Mouse (Mus musculus): ENCODE data around the gene Snph. TPM values are rescaled to one million over a fixed set of nuclear protein-coding genes. Genes with fewer than 3 reads are reported as not detected.
"Not testable (repeated sequence)": the region's sequence is repeated elsewhere in the genome, so short reads cannot be mapped to it uniquely, and the experiment has no call there.

The Snph gene
- polyA plus RNA-seq, 1 experiment from 2014 or later: 1.00 TPM

DNA sequence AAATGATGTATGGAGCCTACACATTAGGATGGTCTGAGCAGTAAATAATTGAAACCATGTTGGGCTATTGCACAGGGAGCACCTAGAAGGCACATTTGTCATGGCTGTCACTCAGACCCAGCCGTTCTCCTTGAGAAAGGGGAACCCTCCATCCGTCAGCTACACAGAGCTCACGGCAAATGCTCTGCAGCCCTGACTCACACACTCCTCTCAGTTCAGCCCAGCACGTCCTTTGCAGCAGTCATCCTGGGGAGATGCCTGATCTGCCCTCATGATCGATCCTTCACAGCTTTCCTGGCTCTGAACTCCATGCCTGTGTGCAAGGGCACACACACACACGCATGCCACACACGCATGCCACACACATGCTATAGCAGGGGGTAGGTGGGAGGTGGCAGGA, 3.1 kb downstream of the Snph start:
- no peak overlapping the region for H3K27ac ChIP-seq (replicated peaks)
- H3K36me3 ChIP-seq (replicated peaks): no peaks in the 10 kb centered on the region
- no peak for DNase-seq (ENCODE audit: low spot score)
- no peaks in the 10 kb centered on the region for H3K9me3 ChIP-seq
- H3K27me3 ChIP-seq (replicated peaks; ENCODE audit: low read depth, poor library complexity, severe bottlenecking): peaks cover 55% of the 10 kb centered on the region
- H3K4me3 ChIP-seq: no peak overlapping the region
- peaks cover 15% of the 10 kb centered on the region for H3K4me1 ChIP-seq
- WGBS: 69% methylated on average over 7 of the region's 7 CpGs

DNA sequence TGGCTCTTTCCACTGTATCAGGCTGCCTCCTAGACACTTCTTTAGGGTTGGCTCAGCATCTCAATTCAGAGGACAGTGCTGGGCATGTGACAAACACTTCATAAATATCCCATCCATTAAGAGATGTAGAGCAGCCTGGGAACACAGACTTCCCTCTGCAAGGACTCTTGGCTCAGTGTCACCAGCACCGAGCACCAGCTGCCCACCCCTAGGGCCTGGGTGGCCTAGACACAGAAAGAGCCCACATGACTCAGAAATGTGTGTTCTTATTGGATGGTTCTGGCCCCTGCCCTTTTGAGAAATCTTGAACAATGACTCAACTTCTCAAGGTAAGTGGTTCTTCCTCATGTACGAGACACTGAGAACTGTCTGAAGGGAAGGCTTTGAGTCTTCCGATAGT, 4.4 kb downstream of the Snph start:
- H3K36me3 ChIP-seq (replicated peaks): no peaks in the 10 kb centered on the region
- H3K4me1 ChIP-seq: peaks cover 15% of the 10 kb centered on the region
- 87% methylated on average over 3 of the region's 3 CpGs for WGBS
- no peak overlapping the region for H3K27ac ChIP-seq (replicated peaks)
- no peak overlapping the region for H3K4me3 ChIP-seq
- no peaks in the 10 kb centered on the region for H3K9me3 ChIP-seq
- DNase-seq (ENCODE audit: low spot score): no peak
- peaks cover 44% of the 10 kb centered on the region for H3K27me3 ChIP-seq (replicated peaks; ENCODE audit: low read depth, poor library complexity, severe bottlenecking)

DNA sequence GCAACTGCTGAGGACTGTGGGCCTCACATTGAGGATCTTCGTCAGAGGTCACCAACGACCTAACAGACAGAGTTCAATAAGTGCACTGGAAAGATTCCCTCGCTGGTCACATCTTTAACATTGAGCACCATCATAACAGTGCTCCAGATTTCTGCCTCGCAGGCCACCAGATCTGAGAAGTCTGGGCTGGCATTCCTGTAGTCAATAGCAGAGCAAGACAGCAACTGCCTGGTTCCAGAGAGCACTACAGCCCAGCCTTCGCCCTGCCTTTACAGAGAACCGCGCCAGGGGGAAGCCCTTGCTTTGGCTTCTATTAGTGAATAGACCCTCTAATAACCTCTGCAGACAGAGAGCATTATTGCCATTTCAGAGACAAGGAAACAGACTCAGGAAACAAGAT, 6.1 kb downstream of the Snph start:
- no peak overlapping the region for H3K27ac ChIP-seq (replicated peaks)
- DNase-seq (ENCODE audit: low spot score): peak; percentile 4
- peaks cover under 1% of the 10 kb centered on the region for H3K4me1 ChIP-seq
- WGBS: 88% methylated on average over 7 of the region's 7 CpGs
- no peaks in the 10 kb centered on the region for H3K36me3 ChIP-seq (replicated peaks)
- no peaks in the 10 kb centered on the region for H3K9me3 ChIP-seq
- no peak overlapping the region for H3K4me3 ChIP-seq
- H3K27me3 ChIP-seq (replicated peaks; ENCODE audit: low read depth, poor library complexity, severe bottlenecking): peaks cover 29% of the 10 kb centered on the region

- Histone ChIP-seq H3K27me3 (replicated peaks; ENCODE audit: low read depth, poor library complexity, severe bottlenecking) (0 out of 2 replicates have a peak, but pooled peaks cover 4% of the 10 kb centered on the region), H3K4me3 (no peak overlapping the region), H3K9me3 (no peaks in the 10 kb centered on the region), H3K4me1 (no peaks in the 10 kb centered on the region), H3K36me3 (replicated peaks) (no peaks in the 10 kb centered on the region), H3K27ac (replicated peaks) (no peak overlapping the region)
- DNase-seq (ENCODE audit: low spot score): no peak
- WGBS: 66% methylated on average over 3 of the region's 3 CpGs
Measured at GRCm38 (mm10) chr2:151623776-151624175, 8.6 kb downstream of the Snph start.

DNA sequence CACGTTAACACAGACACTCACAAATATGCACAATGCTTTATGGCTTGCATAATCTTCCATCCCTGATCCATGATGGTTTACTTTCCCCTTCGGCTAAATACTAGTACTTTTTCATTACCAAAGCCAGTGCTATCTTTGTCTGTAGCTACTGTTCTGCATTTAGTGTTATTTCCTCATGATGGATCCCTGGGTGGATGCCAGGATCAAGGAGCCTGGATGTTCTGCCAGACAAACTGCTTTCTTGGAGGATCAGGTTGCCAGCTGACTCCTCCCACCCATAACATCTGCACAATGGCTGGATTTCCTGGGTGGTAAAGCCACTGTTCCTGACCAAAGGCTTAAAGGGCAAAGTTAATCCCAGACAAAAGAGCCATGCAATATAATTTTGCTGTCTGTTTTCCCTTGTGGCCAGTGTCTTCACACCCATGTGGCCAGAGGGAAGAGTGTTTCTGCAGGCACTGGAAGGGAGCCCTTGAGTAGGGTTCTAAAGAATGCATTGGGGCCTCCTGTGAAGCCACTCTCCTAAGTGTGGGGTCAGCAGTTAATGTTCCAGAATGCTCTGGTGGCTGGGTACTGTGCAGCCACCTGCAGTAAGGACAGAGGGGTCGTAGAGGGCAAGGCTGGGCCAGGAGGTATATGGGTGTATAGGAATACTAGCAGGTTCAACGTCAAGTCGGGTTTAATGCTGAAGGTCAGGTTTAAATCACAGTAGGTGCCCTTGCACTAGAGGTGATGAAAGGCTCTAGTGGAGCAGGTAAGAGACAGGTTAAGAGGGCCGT, 15.7 kb downstream of the Snph start:
- H3K36me3 ChIP-seq (replicated peaks): no peaks in the 10 kb centered on the region
- 77% methylated on average over 6 of the region's 6 CpGs for WGBS
- H3K27ac ChIP-seq (replicated peaks): no peak overlapping the region
- H3K27me3 ChIP-seq (replicated peaks; ENCODE audit: low read depth, poor library complexity, severe bottlenecking): no peaks in the 10 kb centered on the region
- H3K9me3 ChIP-seq: no peaks in the 10 kb centered on the region
- DNase-seq (ENCODE audit: low spot score): no peak
- peaks cover 6% of the 10 kb centered on the region for H3K4me1 ChIP-seq
- no peak overlapping the region for H3K4me3 ChIP-seq

DNA sequence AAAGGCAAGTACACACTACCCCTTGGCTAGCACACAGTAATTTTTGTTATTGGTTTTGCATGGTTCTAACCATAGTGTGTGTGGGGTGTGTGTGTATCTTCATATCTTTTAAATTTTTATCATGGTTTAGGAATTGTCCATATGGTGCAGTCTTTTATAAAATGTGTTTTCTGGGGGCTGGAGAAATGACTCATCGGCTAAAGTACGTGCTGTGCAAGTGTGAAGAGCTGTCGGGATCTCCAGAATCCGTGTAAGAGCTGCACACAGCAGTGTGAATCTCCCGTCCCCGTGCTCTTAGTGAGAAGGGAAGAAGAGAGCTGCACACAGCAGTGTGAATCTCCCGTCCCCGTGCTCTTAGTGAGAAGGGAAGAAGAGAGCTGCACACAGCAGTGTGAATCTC, 16.6 kb downstream of the Snph start:
- 83% methylated on average over 8 of the region's 8 CpGs for WGBS
- H3K27ac ChIP-seq (replicated peaks); H3K9me3 ChIP-seq; H3K36me3 ChIP-seq (replicated peaks); H3K27me3 ChIP-seq (replicated peaks; ENCODE audit: low read depth, poor library complexity, severe bottlenecking); DNase-seq (ENCODE audit: low spot score); H3K4me3 ChIP-seq; H3K4me1 ChIP-seq: not testable (repeated sequence)

DNA sequence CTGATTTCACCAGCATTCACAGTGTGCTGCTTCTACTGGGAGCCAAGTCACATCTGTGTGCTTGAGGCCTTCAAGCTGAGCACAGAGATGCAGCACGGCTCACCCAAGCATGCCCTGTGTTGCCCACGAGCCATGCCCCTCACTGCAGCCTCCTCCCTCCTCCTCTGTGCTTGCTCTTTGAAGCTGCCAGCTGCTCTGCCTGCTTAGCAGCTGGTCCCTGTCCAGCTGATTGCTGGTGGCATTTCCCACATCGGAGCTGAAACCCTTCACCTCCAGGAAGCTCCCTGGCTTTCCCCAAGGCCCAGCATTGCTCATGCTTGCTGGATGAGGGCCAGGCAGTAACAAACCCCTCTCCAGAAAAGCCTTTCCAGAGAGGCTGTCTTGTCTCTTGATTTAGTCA, 22.4 kb downstream of the Snph start:
- H3K27ac ChIP-seq (replicated peaks): no peak overlapping the region
- no peak overlapping the region for H3K4me3 ChIP-seq
- 57% methylated on average over 3 of the region's 3 CpGs for WGBS
- no peaks in the 10 kb centered on the region for H3K27me3 ChIP-seq (replicated peaks; ENCODE audit: low read depth, poor library complexity, severe bottlenecking)
- DNase-seq (ENCODE audit: low spot score): peak; percentile 43
- no peaks in the 10 kb centered on the region for H3K9me3 ChIP-seq
- H3K4me1 ChIP-seq: peaks cover 22% of the 10 kb centered on the region
- H3K36me3 ChIP-seq (replicated peaks): no peaks in the 10 kb centered on the region

DNA sequence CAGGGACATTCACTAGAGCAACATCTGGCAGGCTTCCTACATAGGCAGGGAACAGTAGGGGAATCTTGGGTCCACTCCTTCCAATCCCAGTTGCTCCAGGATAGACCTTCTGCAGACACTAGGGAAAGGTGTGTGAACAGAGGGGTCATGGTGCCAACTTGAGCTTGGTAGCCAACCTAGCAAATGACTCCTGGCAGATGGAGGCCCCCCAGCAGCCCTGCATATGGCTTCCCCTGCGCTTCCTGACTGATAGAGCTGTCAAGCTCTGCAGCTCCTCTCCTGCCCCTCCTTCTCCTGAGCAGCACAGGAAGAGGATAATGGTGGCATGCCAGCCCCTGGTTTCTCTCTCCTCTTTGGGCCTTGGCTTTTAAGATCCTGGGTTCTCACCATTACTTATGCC, 24.0 kb downstream of the Snph start:
- Histone ChIP-seq H3K27ac (replicated peaks) (no peak overlapping the region), H3K4me3 (no peak overlapping the region), H3K4me1 (peaks cover 35% of the 10 kb centered on the region), H3K36me3 (replicated peaks) (no peaks in the 10 kb centered on the region), H3K9me3 (no peaks in the 10 kb centered on the region), H3K27me3 (replicated peaks; ENCODE audit: low read depth, poor library complexity, severe bottlenecking) (no peaks in the 10 kb centered on the region)
- no peak for DNase-seq (ENCODE audit: low spot score)
- WGBS: 75% methylated on average over 1 of the region's 1 CpGs

DNA sequence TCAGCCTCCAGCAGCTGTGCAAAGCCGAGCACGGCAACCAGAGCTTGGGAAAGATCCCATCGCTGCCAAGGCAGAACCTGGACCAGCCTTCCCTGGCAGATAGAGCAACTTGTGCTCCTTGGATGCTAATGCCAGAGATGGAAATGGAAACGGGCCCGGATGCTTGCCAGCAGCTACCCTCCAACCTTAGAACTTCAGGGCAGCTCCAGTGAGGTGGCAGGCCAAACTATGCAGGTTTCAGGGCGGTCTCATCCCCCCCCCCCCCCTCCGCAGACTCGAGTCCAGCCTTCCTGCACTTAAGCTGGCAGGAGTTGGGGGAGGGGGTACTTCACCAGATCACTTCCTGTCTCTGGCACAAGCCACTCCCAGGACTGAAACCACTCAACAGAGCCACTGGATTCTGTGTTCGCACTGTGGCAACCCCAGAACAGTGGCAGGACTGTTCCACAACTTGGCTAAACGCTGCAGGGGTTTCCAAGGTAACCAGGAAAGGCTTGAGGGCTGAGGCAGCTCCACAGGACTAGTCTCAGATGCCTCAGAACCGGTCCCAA, 26.9 kb downstream of the Snph start:
- 40% methylated on average over 11 of the region's 11 CpGs for WGBS
- peak; percentile 61 for DNase-seq (ENCODE audit: low spot score)
- 0 out of 2 replicates have a peak overlapping the region, but pooled peaks have one; percentile 13 for H3K4me3 ChIP-seq

DNA sequence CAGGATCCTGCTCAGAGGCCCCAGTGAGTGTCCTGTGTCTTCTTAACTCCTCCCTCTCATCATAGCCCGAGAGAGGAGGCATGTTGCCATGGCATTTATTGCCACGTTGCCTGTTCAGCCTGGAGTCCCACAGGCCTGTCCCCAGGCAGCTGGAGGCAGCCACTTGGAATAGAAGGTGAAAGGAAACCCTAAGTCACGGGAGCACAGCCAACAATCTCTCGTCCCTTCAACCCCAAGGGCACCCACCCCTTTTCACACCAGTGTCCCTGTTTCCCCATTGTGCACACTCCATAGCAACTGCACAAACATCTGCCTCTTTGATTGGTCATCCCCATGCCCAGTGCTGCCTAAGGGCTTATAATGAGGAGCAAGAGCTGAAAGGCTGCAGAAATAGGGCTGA, 28.8 kb downstream of the Snph start:
- DNase-seq (ENCODE audit: low spot score): peak; percentile 12
- H3K27ac ChIP-seq (replicated peaks): peak overlapping the region; percentile 7; the same call in 1 of the 2 replicates
- H3K4me3 ChIP-seq: no peak overlapping the region

More for the DNA sequence above, 26.9 kb downstream of the Snph start:
- Histone ChIP-seq H3K36me3 (replicated peaks) (no peaks in the 10 kb centered on the region), H3K27me3 (replicated peaks; ENCODE audit: low read depth, poor library complexity, severe bottlenecking) (no peaks in the 10 kb centered on the region; the same call in 1 of the 2 replicates), H3K27ac (replicated peaks) (peak overlapping the region; percentile 75), H3K9me3 (no peaks in the 10 kb centered on the region), H3K4me1 (peaks cover 49% of the 10 kb centered on the region)

GRCm38 (mm10) chr2:151602106-151602505, 30.3 kb downstream of the Snph start:
- Histone ChIP-seq H3K4me3 (no peak overlapping the region), H3K27ac (replicated peaks) (0 out of 2 replicates have a peak overlapping the region, but pooled peaks have one; percentile 6), H3K9me3 (no peaks in the 10 kb centered on the region), H3K36me3 (replicated peaks) (no peaks in the 10 kb centered on the region), H3K4me1 (peaks cover 50% of the 10 kb centered on the region), H3K27me3 (replicated peaks; ENCODE audit: low read depth, poor library complexity, severe bottlenecking) (peaks cover 2% of the 10 kb centered on the region; the same call in 1 of the 2 replicates)
- no peak for DNase-seq (ENCODE audit: low spot score)
- 88% methylated on average over 4 of the region's 4 CpGs for WGBS

More for the DNA sequence above, 28.8 kb downstream of the Snph start:
- WGBS: 46% methylated on average over 4 of the region's 4 CpGs
- H3K27me3 ChIP-seq (replicated peaks; ENCODE audit: low read depth, poor library complexity, severe bottlenecking): peaks cover 2% of the 10 kb centered on the region; the same call in 1 of the 2 replicates
- no peaks in the 10 kb centered on the region for H3K9me3 ChIP-seq
- H3K36me3 ChIP-seq (replicated peaks): no peaks in the 10 kb centered on the region
- peaks cover 45% of the 10 kb centered on the region for H3K4me1 ChIP-seq

DNA sequence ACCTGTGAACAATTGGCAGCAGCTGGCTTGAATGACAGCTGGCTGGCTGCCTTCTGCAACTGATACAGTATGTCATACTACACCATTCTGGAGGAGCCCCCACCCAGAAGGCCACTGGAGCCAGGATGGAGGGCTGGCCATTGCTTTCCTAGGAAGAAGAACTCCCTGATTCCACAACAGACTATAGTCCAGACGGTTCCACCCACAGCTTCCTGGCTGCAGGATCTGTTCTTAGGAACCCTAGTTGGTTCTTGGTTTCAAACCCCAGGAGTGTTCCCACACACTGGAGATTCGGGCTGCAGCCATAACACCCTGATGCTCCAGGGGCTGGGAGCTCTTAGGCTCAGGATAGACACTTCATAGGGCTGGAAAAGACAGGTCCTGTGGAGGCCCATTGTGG, 34.3 kb downstream of the Snph start:
- Histone ChIP-seq H3K36me3 (replicated peaks) (no peaks in the 10 kb centered on the region), H3K4me3 (no peak overlapping the region), H3K27me3 (replicated peaks; ENCODE audit: low read depth, poor library complexity, severe bottlenecking) (peaks cover 2% of the 10 kb centered on the region; the same call in 1 of the 2 replicates), H3K27ac (replicated peaks) (no peak overlapping the region), H3K4me1 (peaks cover 21% of the 10 kb centered on the region), H3K9me3 (no peaks in the 10 kb centered on the region)
- WGBS: 75% methylated on average over 2 of the region's 2 CpGs
- DNase-seq (ENCODE audit: low spot score): peak; percentile 20

DNA sequence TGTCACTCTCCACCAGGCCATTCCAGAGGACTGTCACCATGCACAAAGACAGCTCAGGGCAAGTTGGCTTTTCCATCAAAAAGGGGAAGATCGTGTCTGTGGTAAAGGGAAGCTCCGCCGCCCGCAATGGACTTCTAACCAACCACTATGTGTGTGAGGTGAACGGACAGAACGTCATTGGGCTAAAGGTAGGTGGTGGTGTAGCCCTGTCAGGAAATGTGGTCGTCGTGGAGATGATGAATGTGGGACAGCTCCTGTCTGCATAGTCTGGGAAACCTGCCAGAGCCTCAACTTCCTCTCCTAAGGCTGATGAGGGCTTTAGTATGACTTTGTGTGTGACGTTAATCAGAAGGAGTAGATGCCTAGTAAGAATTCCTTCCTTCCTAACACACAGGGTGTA, 45.1 kb downstream of the Snph start:
- Histone ChIP-seq H3K27me3 (replicated peaks; ENCODE audit: low read depth, poor library complexity, severe bottlenecking) (no peaks in the 10 kb centered on the region), H3K4me1 (no peaks in the 10 kb centered on the region), H3K27ac (replicated peaks) (no peak overlapping the region), H3K36me3 (replicated peaks) (no peaks in the 10 kb centered on the region), H3K4me3 (no peak overlapping the region), H3K9me3 (no peaks in the 10 kb centered on the region)
- no peak for DNase-seq (ENCODE audit: low spot score)
- 85% methylated on average over 9 of the region's 9 CpGs for WGBS

Data from embryonic facial prominence, embryonic 10.5 days (tissue).